Mouse (Mus musculus) limb, embryonic 12.5 days (tissue): Measurements from ENCODE around the gene Rhbdd1. TPM values are rescaled to one million over a fixed set of nuclear protein-coding genes. Genes with fewer than 3 reads are reported as not detected.

Experiments
- ATAC-seq: fragments of 200-750 bp; cut with Nextera tagmentation; 2 replicates; pipeline ENCODE4 v1.8.0; 2017; ENCODE audit warnings: low read depth, moderate TSS enrichment; ENCODE audit not compliant: insufficient number of reproducible peaks, insufficient read depth, low FRiP score, low TSS enrichment
- H3K27ac ChIP-seq: fragments of 300-500 bp; sonication (generic); 2 replicates; pipeline ENCODE4 v1.5.1; 2016; ENCODE audit warnings: mild to moderate bottlenecking, moderate library complexity
- H3K27me3 ChIP-seq: fragments of 300-500 bp; sonication (generic); 2 replicates; pipeline ENCODE4 v1.6.1; 2016; ENCODE audit warnings: mild to moderate bottlenecking, moderate library complexity
- H3K36me3 ChIP-seq: fragments of 300-500 bp; sonication (generic); 2 replicates; pipeline ENCODE4 v1.6.1; 2016; ENCODE audit warnings: mild to moderate bottlenecking, moderate library complexity
- H3K4me1 ChIP-seq: fragments of 300-500 bp; sonication (generic); replicated peaks from 2 replicates; pipeline ENCODE4 v1.6.1; 2016
- H3K4me2 ChIP-seq: fragments of 300-500 bp; sonication (generic); 2 replicates; pipeline ENCODE4 v1.6.1; 2016; ENCODE audit warnings: mild to moderate bottlenecking, moderate library complexity
- H3K4me3 ChIP-seq: fragments of 300-500 bp; sonication (generic); replicated peaks from 2 replicates; pipeline ENCODE4 v1.5.1; 2016; ENCODE audit warnings: mild to moderate bottlenecking
- H3K9ac ChIP-seq: fragments of 300-500 bp; sonication (generic); replicated peaks from 2 replicates; pipeline ENCODE4 v1.6.1; 2016; ENCODE audit warnings: mild to moderate bottlenecking, moderate library complexity
- H3K9me3 ChIP-seq: fragments of 300-500 bp; sonication (generic); 2 replicates; pipeline ENCODE4 v1.6.1; 2016; ENCODE audit warnings: mild to moderate bottlenecking, moderate library complexity
- WGBS: fragments of 180-500 bp; shearing (Covaris S2); methylation state at CpG from one replicate; pipeline ENCODE4 v1.1.7; 2016; 5-methylcytosine and 5-hydroxymethylcytosine counted together
- polyA plus RNA-seq: library from polyadenylated mRNA; unstranded; fragments of >200 nt; fragmentation: Nextera tagmentation; extraction: Ambion mirVana; gene quantifications from 2 replicates; pipeline ENCODE4 v1.2.1, GENCODE M21; 2016

Gene Rhbdd1
- polyA plus RNA-seq, 1 experiment from 2014 or later, result 7.7 TPM

- H3K4me3 ChIP-seq, result no peak overlapping the region
- no peaks in the 10 kb centered on the region for H3K27me3 ChIP-seq
- WGBS, result 84% methylated on average over 3 of the region's 3 CpGs
- no peak overlapping the region for H3K4me2 ChIP-seq
- H3K9me3 ChIP-seq, result no peaks in the 10 kb centered on the region
- H3K36me3 ChIP-seq, result no peaks in the 10 kb centered on the region
- no peak for ATAC-seq
- H3K27ac ChIP-seq, result no peak overlapping the region
- no peaks in the 10 kb centered on the region; the same call in 1 of the 2 replicates for H3K4me1 ChIP-seq
- H3K9ac ChIP-seq, result no peak overlapping the region
These were observed 121.0 kb downstream of the Rhbdd1 start for GRCm38 (mm10) chr1:82437273-82437672.

GRCm38 (mm10) chr1:82440123-82440522 lies 123.9 kb downstream of the Rhbdd1 start:
- no peak overlapping the region for H3K27ac ChIP-seq
- H3K9me3 ChIP-seq, result no peaks in the 10 kb centered on the region
- H3K4me2 ChIP-seq, result no peak overlapping the region
- H3K27me3 ChIP-seq, result no peaks in the 10 kb centered on the region
- H3K9ac ChIP-seq, result no peak overlapping the region
- H3K4me3 ChIP-seq, result no peak overlapping the region
- WGBS, result 83% methylated on average over 1 of the region's 1 CpGs
- H3K4me1 ChIP-seq, result peaks cover 2% of the 10 kb centered on the region; the same call in 1 of the 2 replicates
- ATAC-seq, result no peak
- H3K36me3 ChIP-seq, result no peaks in the 10 kb centered on the region

- Histone ChIP-seq H3K4me3 (no peak overlapping the region), H3K27me3 (no peaks in the 10 kb centered on the region), H3K4me1 (peaks cover 6% of the 10 kb centered on the region; the same call in 1 of the 2 replicates), H3K9me3 (no peaks in the 10 kb centered on the region), H3K9ac (no peak overlapping the region), H3K27ac (no peak overlapping the region), H3K4me2 (no peak overlapping the region), H3K36me3 (no peaks in the 10 kb centered on the region)
- no peak for ATAC-seq
- 33% methylated on average over 4 of the region's 4 CpGs for WGBS
These were observed 127.3 kb downstream of the Rhbdd1 start for GRCm38 (mm10) chr1:82443517-82443916.

GRCm38 (mm10) chr1:82446049-82446448 lies 129.8 kb downstream of the Rhbdd1 start:
- peaks cover 6% of the 10 kb centered on the region; the same call in 1 of the 2 replicates for H3K4me1 ChIP-seq
- H3K27me3 ChIP-seq, result 0 out of 2 replicates have a peak, but pooled peaks cover 8% of the 10 kb centered on the region
- no peaks in the 10 kb centered on the region for H3K36me3 ChIP-seq
- H3K27ac ChIP-seq, result no peak overlapping the region
- H3K4me2 ChIP-seq, result no peak overlapping the region
- H3K9ac ChIP-seq, result no peak overlapping the region
- no peak for ATAC-seq
- H3K9me3 ChIP-seq, result no peaks in the 10 kb centered on the region
- WGBS, result 86% methylated on average over 7 of the region's 7 CpGs
- no peak overlapping the region for H3K4me3 ChIP-seq

- ATAC-seq, result no peak
- Histone ChIP-seq H3K36me3 (no peaks in the 10 kb centered on the region), H3K4me2 (no peak overlapping the region), H3K27me3 (peaks cover 15% of the 10 kb centered on the region; the same call in 1 of the 2 replicates), H3K27ac (no peak overlapping the region), H3K9me3 (no peaks in the 10 kb centered on the region), H3K9ac (no peak overlapping the region), H3K4me3 (no peak overlapping the region), H3K4me1 (peaks cover 15% of the 10 kb centered on the region)
- 83% methylated on average over 4 of the region's 4 CpGs for WGBS
These were observed 133.6 kb downstream of the Rhbdd1 start for GRCm38 (mm10) chr1:82449851-82450250.

- Histone ChIP-seq H3K36me3 (no peaks in the 10 kb centered on the region), H3K27ac (no peak overlapping the region), H3K27me3 (peaks cover 15% of the 10 kb centered on the region; the same call in 1 of the 2 replicates), H3K4me2 (no peak overlapping the region), H3K4me1 (peaks cover 15% of the 10 kb centered on the region), H3K4me3 (no peak overlapping the region), H3K9me3 (no peaks in the 10 kb centered on the region), H3K9ac (no peak overlapping the region)
- 22% methylated on average over 6 of the region's 6 CpGs for WGBS
- no peak for ATAC-seq
These were observed 135.8 kb downstream of the Rhbdd1 start for GRCm38 (mm10) chr1:82451927-82452651.

- ATAC-seq, result no peak
- 87% methylated on average over 3 of the region's 3 CpGs for WGBS
These were observed 137.8 kb downstream of the Rhbdd1 start for GRCm38 (mm10) chr1:82454031-82454430.

GRCm38 (mm10) chr1:82459350-82459749 lies 143.1 kb downstream of the Rhbdd1 start:
- Histone ChIP-seq H3K9ac (no peak overlapping the region), H3K27me3 (no peaks in the 10 kb centered on the region), H3K9me3 (no peaks in the 10 kb centered on the region), H3K27ac (no peak overlapping the region), H3K4me1 (no peaks in the 10 kb centered on the region), H3K4me3 (no peak overlapping the region), H3K36me3 (no peaks in the 10 kb centered on the region), H3K4me2 (no peak overlapping the region)
- WGBS, result 81% methylated on average over 4 of the region's 4 CpGs
- no peak for ATAC-seq

More at GRCm38 (mm10) chr1:82454031-82454430, 137.8 kb downstream of the Rhbdd1 start:
- Histone ChIP-seq H3K27me3 (peaks cover 15% of the 10 kb centered on the region; the same call in 1 of the 2 replicates), H3K9ac (no peak overlapping the region), H3K4me3 (no peak overlapping the region), H3K27ac (no peak overlapping the region), H3K9me3 (no peaks in the 10 kb centered on the region), H3K4me2 (no peak overlapping the region), H3K36me3 (no peaks in the 10 kb centered on the region), H3K4me1 (peaks cover 11% of the 10 kb centered on the region)

GRCm38 (mm10) chr1:82459926-82460325 lies 143.7 kb downstream of the Rhbdd1 start:
- no peaks in the 10 kb centered on the region for H3K9me3 ChIP-seq
- H3K4me1 ChIP-seq, result no peaks in the 10 kb centered on the region
- no peak overlapping the region for H3K27ac ChIP-seq
- no peaks in the 10 kb centered on the region for H3K36me3 ChIP-seq
- ATAC-seq, result no peak
- WGBS, result 78% methylated on average over 2 of the region's 2 CpGs
- H3K9ac ChIP-seq, result no peak overlapping the region
- H3K4me2 ChIP-seq, result no peak overlapping the region
- H3K27me3 ChIP-seq, result no peaks in the 10 kb centered on the region
- H3K4me3 ChIP-seq, result no peak overlapping the region

- no peak overlapping the region for H3K4me2 ChIP-seq
- WGBS, result 69% methylated on average over 4 of the region's 4 CpGs
- no peak overlapping the region for H3K9ac ChIP-seq
- no peak for ATAC-seq
- H3K27me3 ChIP-seq, result no peaks in the 10 kb centered on the region
- no peaks in the 10 kb centered on the region for H3K4me1 ChIP-seq
- H3K4me3 ChIP-seq, result no peak overlapping the region
- H3K27ac ChIP-seq, result no peak overlapping the region
- no peaks in the 10 kb centered on the region for H3K36me3 ChIP-seq
- H3K9me3 ChIP-seq, result no peaks in the 10 kb centered on the region
These were observed 144.8 kb downstream of the Rhbdd1 start for GRCm38 (mm10) chr1:82461041-82461440.

- Histone ChIP-seq H3K27ac (no peak overlapping the region), H3K36me3 (no peaks in the 10 kb centered on the region), H3K9me3 (no peaks in the 10 kb centered on the region), H3K9ac (no peak overlapping the region), H3K4me2 (no peak overlapping the region), H3K4me1 (no peaks in the 10 kb centered on the region), H3K27me3 (no peaks in the 10 kb centered on the region), H3K4me3 (no peak overlapping the region)
- ATAC-seq, result no peak
- WGBS, result 62% methylated on average over 6 of the region's 6 CpGs
These were observed 149.1 kb downstream of the Rhbdd1 start for GRCm38 (mm10) chr1:82465321-82465853.
